Mouse (Mus musculus): ENCODE data around the gene A030014E15Rik.
"Not testable (repeated sequence)": the region's sequence is repeated elsewhere in the genome, so short reads cannot be mapped to it uniquely, and the experiment has no call there.

DNA sequence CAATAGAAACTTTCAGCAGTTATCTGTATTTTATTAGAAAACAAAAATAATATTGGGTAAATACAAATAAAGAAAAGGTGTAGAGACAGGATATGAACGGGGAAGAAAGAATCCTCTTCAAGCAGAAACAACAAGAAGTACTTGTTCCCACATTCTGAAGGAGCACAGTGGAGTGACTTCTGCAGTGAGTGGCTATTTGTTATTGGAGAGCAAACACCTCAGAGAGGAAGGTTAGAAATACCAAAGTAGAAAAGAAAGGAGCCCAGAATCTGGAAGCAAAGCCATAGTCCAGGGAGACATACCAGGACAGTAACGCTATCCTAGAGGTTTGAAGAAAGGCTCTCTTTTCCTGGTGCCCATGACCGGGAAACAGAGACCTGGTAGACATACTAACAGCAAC lies 5.8 kb downstream of the A030014E15Rik start:
- not testable (repeated sequence) for TF ChIP-seq POLR2A (IDR thresholded peaks at IDR 0.05; ENCODE audit: borderline replicate concordance, control insufficient read depth, low read depth, low read length); CTCF (IDR thresholded peaks at IDR 0.05; ENCODE audit: control insufficient read depth, insufficient read depth, low read length)

Measured in bone marrow, adult 2 months (tissue).